Comparison of ENCODE assay signal across 11 mouse cellular contexts in the genomic region with DNA sequence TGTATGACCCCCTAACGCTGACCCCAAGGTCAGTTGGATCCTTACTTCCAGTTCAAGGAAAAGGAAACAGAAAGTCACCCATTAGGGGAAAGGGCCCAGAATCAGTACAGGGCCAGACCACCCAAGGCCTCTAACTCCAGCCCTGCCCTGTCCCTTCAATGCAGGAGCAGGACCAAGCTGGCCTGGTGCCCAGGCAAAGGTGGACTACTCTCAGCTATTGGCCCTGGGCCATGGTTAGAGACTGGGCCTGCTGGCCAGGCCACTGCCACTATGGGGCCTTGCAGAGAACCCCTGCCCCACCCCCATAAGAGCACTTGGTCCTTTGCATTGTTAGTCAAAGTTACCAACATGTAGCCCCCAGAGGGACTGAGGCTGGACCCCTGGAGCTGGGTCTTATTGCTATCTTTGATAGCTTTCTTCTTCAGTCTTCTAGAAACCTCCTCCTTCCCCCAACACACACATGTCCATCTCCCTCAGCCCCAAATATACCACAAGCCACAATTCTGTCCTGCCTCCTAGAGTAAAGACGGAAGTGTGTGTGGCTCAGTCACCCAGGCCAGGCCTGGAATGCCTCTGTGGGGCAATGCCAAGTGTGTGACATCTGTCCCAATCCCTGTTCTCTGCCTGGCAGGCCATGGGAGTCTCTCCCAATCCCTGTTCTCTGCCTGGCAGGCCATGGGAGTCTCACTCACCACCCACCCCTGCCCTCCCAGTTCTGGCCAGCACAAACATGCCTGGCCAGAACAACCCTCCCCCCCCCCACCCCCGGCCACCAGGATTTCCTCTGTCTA. TPM values are rescaled to one million over a fixed set of nuclear protein-coding genes. Genes with fewer than 3 reads are reported as not detected.
DNase-seq lines count a peak whose midpoint lies in the region; ATAC-seq lines count a peak whose summit lies in the region.
"Had no signal": no experiment of that assay in that cellular context is flagged by ENCODE, and none has a peak within 500 bp of the region (broad histone marks: within the 10 kb centered on the region; RNA-seq: fewer than 3 reads in every experiment).

No protein-coding gene starts in this region.

- intact Hi-C loops in heart, postnatal 25 days (cut with DNase I), result loop anchor here (5.0 kb wide), 1 partner anchor 398 kb away; no protein-coding TSS in a partner anchor

- peak; percentile 39 for DNase-seq in heart, adult 8-10 months (ENCODE audit: low spot score)
- no peak for DNase-seq in heart, postnatal 25 days (ENCODE audit: low spot score)
- peak; percentile 84 for DNase-seq in MN1 (ENCODE audit: low spot score)
- DNase-seq in cerebellum, postnatal 10 days, result peak; percentile 71 to 78
- peak; percentile 87 for DNase-seq in kidney, postnatal 14 days
- no peak for DNase-seq in thymus, adult 18-20 months
- no peak for DNase-seq in frontal cortex, postnatal 25 days (ENCODE audit: low spot score in 2 of 2)
- DNase-seq: liver, embryonic 13.5 days had no signal

- no peak for ATAC-seq in CD4-positive, CD25-positive, alpha-beta regulatory T cell, adult 4 months
- ATAC-seq: forebrain, embryonic 15.5 days; intestine, postnatal 0 days had no signal

RNA-seq across cellular contexts. Expression of a gene that starts 33.3 kb away (rescaled TPM):
- 10 to 100 TPM in 3 of 4 experiments, 1 to 10 TPM in 1; 9.8 to 14.8 (median 11.8) TPM for total RNA-seq in heart, adult 8-10 months (2022)
- 1 to 10 TPM; 6.5 to 8.8 TPM for total RNA-seq in heart, postnatal 25 days (2021)
- 10 to 100 TPM; 19.9 to 27.8 TPM for polyA plus RNA-seq in CD4-positive, CD25-positive, alpha-beta regulatory T cell, adult 4 months (2017; shearing (Covaris generic))

Comparison
In these comparisons a context has a peak if more than half of its experiments do, and no peak if none do; other contexts are left out.
1. DNase-seq: peak in heart, adult 8-10 months (single experiment), MN1 (single experiment), cerebellum, postnatal 10 days (2 of 2) and kidney, postnatal 14 days (single experiment); none in heart, postnatal 25 days (single experiment), thymus, adult 18-20 months (0 of 2) and frontal cortex, postnatal 25 days (0 of 2).